Mouse (Mus musculus): Measurements from ENCODE around the gene Zbtb38.

DNA sequence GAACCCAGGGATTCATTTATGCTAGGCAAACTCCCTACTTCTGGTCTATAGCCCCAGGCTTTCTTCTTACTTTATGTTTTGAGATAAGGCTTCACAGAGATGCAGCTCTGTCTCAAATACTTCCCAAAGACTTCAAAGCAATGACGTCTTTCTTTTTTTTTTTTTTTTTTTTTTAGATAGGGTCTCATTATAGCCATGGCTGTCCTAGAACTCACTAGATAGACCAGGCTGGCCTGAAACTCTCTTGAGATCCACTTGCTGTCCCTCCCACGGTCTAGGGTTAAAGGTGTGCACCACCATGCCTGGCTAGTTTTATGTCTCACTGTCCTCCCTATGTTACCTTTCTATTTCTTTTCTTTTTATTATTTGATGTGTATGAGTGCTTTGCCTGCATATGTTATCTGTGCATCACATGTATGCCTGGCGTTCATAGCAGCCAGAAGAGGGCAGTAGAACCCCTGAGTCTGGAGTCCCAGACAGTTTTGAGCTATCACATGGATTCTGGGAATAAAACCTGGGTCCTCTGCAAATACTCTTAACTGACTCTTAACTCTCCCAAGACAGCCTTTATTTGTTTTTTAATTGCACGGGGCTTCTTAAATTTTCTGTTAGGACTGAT is 37.9 kb upstream of the Zbtb38 start:
- TF ChIP-seq CTCF (IDR thresholded peaks at IDR 0.05; ENCODE audit: low read depth, low read length) = no peak
- no peak for TF ChIP-seq POLR2A (IDR thresholded peaks at IDR 0.05; ENCODE audit: borderline replicate concordance, low read depth, low read length)
